Mouse (Mus musculus) thymus, postnatal 0 days (tissue): ENCODE results near the gene Snx20. TPM values are rescaled to one million over a fixed set of nuclear protein-coding genes. Genes with fewer than 3 reads are reported as not detected.

Experiments used
- DNase-seq: peaks from one replicate; pipeline ENCODE4 v3.0.0-alpha.2; 2015; ENCODE audit warnings: low spot score
- polyA plus RNA-seq: library from polyadenylated mRNA; unstranded; fragments of >200 nt; fragmentation: Nextera tagmentation; extraction: Ambion mirVana; gene quantifications from 2 replicates; pipeline ENCODE4 v1.2.1, GENCODE M21; 2015

The Snx20 gene
- polyA plus RNA-seq, 1 experiment from 2014 or later: 14.2 TPM

- peak; percentile 41 for DNase-seq
These were observed 11.2 kb upstream of the Snx20 start, which contains the start of gene Nod2 for GRCm38 (mm10) chr8:88646837-88647778. Gene Nod2, plus strand, starts transcription at chr8:88647315.

- no peak for DNase-seq
These were observed 7.0 kb upstream of the Snx20 start for GRCm38 (mm10) chr8:88642734-88643564.

- no peak for DNase-seq
These were observed 3.0 kb upstream of the Snx20 start for GRCm38 (mm10) chr8:88638908-88639307.

- DNase-seq: no peak
These were observed 1.4 kb upstream of the Snx20 start for GRCm38 (mm10) chr8:88637092-88638000.

- DNase-seq: no peak
These were observed 2.6 kb downstream of the Snx20 start for GRCm38 (mm10) chr8:88633343-88633765.

GRCm38 (mm10) chr8:88631081-88631480 lies 4.8 kb downstream of the Snx20 start:
- DNase-seq: peak; percentile 47

- no peak for DNase-seq
These were observed 5.7 kb downstream of the Snx20 start for GRCm38 (mm10) chr8:88630225-88630624.

GRCm38 (mm10) chr8:88628001-88628774 lies 7.7 kb downstream of the Snx20 start:
- DNase-seq: no peak

GRCm38 (mm10) chr8:88627265-88627991 lies 8.5 kb downstream of the Snx20 start:
- peak; percentile 84 for DNase-seq

- no peak for DNase-seq
These were observed 9.0 kb downstream of the Snx20 start for GRCm38 (mm10) chr8:88626940-88627264.

GRCm38 (mm10) chr8:88626433-88626832 lies 9.5 kb downstream of the Snx20 start:
- no peak for DNase-seq

GRCm38 (mm10) chr8:88624276-88624675 lies 11.7 kb downstream of the Snx20 start:
- no peak for DNase-seq

- DNase-seq: no peak
These were observed 12.6 kb downstream of the Snx20 start for GRCm38 (mm10) chr8:88623351-88623750.

- peak; percentile 73 for DNase-seq
These were observed 14.5 kb downstream of the Snx20 start for GRCm38 (mm10) chr8:88621408-88621807.

GRCm38 (mm10) chr8:88620931-88621330 lies 15.0 kb downstream of the Snx20 start:
- no peak for DNase-seq

- no peak for DNase-seq
These were observed 16.4 kb downstream of the Snx20 start for GRCm38 (mm10) chr8:88619513-88619912.

GRCm38 (mm10) chr8:88618612-88619011 lies 17.3 kb downstream of the Snx20 start:
- no peak for DNase-seq

- no peak for DNase-seq
These were observed 20.9 kb downstream of the Snx20 start for GRCm38 (mm10) chr8:88614981-88615380.

GRCm38 (mm10) chr8:88610271-88610670 lies 25.7 kb downstream of the Snx20 start:
- DNase-seq: no peak

- no peak for DNase-seq
These were observed 26.9 kb downstream of the Snx20 start for GRCm38 (mm10) chr8:88609036-88609435.
